Mouse (Mus musculus) adrenal gland, adult 18-20 months (tissue): Measurements from ENCODE around the gene Baz2b. TPM values are rescaled to one million over a fixed set of nuclear protein-coding genes. Genes with fewer than 3 reads are reported as not detected.

ENCODE experiments used
- DNase-seq, 2 experiments: peaks; one replicate each; pipeline ENCODE4 v3.0.0; 2021 to 2022; ENCODE audit warnings: low spot score in 2 of 2
- total RNA-seq, 2 experiments: library from RNA; stranded (reverse); gene quantifications; 1 replicate in 1 of 2; 2 replicates in 1 of 2; pipeline ENCODE4 v1.2.3; 2021

Baz2b gene
- total RNA-seq, 2 experiments from 2014 or later, result 50.9 to 78.3 TPM

DNA sequence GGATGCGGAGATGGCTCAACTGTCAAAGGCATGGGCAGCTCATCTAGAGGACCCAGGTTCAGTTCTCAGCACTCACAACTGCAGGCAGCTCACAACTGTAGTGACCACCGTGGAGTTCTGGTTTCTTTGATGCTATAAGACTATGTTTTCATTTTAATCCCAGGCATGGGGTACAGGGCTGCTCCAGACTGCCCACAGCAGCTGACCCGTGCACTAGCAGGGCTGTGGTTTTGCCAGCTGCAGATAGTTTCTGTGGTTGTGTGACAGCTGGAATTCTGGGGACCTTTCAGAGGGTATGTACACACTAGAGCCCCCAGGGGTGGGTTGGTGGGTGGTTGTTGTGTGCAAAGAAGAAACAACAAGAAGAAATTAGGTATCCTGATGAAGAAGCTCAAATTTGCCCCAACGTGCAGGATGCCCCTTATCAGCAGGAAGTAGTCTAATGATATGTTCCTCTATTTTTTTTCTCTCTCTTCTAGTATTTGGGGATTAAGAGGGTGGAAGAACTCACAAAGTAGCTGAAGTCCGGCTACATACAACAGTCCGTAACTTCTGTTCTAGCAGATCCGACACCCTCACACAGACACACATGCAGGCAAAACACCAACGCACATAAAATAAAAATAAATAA, 6.6 kb downstream of the Baz2b start:
- DNase-seq, result no peak

GRCm38 (mm10) chr2:60200667-60201066, 9.0 kb downstream of the Baz2b start:
- peak; percentile 44 to 58 for DNase-seq

GRCm38 (mm10) chr2:60200051-60200562, 9.5 kb downstream of the Baz2b start:
- no peak for DNase-seq

GRCm38 (mm10) chr2:60196841-60197240, 12.8 kb downstream of the Baz2b start:
- DNase-seq, result no peak

GRCm38 (mm10) chr2:60181696-60182095, 27.9 kb downstream of the Baz2b start:
- no peak for DNase-seq

GRCm38 (mm10) chr2:60177490-60177889, 32.1 kb downstream of the Baz2b start:
- DNase-seq, result no peak

DNA sequence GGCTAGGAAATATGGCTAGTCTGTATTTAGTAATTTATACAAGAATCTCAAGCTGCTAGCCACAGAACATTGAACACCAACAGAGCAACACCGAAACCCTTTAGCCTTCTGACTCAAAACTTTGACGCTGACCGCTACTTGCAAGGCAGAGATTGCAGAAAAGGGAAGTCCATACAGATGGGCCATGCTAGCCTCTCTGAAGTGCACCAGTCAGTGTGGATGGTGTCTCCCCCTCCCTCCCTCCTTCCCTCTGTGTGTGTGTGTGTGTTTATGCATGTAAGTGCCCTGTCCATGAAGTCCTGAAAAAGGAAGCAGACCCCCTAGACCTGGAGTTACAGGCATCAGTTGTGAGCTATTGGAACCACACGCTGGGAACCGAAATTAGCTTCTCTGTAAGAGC, 33.6 kb downstream of the Baz2b start:
- DNase-seq, result no peak

GRCm38 (mm10) chr2:60175078-60175477, 34.6 kb downstream of the Baz2b start:
- no peak for DNase-seq

GRCm38 (mm10) chr2:60173595-60173994, 36.0 kb downstream of the Baz2b start:
- DNase-seq, result no peak

- DNase-seq, result no peak
Observed at GRCm38 (mm10) chr2:60173190-60173589, 36.4 kb downstream of the Baz2b start.

GRCm38 (mm10) chr2:60172531-60172914, 37.1 kb downstream of the Baz2b start:
- no peak for DNase-seq

DNA sequence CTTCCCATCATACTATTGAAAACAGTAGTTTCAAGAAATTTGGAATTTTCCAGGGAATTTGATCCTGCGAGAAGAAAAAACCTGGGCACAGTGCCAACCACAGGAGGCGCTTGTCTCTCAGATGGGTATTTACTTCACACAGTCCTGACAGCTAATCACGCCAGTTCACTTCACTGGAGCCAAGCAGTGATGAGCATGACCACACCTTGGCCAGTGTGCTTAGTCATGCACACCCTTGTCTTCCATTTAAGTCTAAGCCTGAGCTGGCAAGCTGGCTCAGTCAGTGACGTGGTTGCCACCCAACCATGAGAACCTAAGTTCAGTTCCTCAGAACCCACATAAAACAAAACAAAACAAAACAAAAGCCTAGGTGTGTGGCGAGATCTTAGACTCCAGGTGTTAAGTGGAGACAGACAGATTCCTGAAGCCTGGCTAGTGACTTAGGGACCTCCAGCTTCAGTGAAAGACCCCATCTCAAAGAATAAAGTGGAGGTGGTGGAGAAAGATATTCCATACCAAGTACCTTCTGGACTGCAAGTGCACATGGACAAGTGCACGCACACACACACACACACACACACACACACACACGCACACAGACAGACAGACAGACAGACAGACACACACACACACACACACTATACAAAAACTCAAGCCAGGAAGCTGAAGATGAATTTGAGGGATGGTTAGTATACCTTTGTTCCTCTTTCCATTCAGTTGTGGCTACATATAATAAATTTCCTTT, 37.7 kb downstream of the Baz2b start:
- no peak for DNase-seq

DNA sequence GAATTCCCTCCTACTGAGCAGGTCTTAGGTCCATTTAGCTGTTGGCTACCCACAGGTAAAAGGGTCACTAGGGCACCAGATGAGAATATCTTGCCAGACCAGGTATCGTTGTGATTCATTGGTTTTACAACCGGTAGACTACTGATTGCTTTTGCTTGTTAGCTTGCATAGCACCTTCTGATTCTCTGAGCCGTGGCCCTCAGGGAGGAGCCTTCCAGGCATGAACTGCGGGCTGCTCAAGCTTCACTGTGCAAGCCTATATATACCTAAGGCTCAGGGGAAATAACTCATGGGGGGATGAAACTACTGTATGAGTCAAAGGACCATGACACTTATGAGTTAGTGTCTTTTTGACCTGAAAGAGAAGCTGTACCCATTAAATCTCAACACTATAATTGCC, 42.8 kb downstream of the Baz2b start:
- no peak for DNase-seq

GRCm38 (mm10) chr2:60165679-60166078, 44.0 kb downstream of the Baz2b start:
- no peak for DNase-seq

DNA sequence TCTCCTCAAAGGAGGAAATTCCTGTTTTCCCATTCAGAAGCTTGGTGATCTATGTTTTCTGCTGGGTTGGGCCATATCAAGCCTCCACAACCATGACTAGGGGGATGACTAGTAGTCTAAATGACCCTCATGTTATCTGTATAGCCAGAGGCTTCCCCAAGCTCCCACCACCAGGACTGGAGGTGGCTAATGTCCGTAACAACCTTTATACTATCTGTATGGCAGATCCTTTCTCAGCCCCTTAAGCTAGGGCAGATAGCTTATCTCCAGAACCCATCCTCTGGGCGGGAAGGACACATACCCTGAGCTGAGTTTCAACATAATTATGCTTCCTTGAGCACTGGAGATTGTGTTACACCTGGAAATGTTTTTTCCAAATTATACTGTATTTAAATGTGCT, 45.9 kb downstream of the Baz2b start:
- no peak for DNase-seq

- DNase-seq, result no peak
Observed at GRCm38 (mm10) chr2:60152481-60152880, 57.2 kb downstream of the Baz2b start.

- no peak for DNase-seq
Observed at GRCm38 (mm10) chr2:60148651-60149050, 61.0 kb downstream of the Baz2b start.

DNA sequence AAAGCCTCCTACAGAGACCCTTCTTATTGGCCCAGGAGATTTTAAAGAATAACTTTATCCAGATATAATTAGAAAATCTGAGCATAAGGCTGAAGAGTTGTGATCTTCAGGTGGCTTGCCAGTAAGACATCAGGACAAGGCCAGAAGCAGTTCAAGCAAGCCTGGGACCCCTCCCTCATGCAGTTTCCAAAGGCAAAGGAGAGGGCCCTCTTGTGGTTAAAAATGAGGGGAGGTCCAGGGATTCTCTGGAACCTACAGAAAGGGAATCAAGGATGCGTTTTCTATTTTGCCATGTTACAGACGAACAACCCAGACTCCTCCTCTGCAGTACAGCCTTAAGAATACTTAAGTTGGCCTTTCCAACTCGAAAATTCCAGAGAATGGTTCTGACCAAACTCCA, 62.2 kb downstream of the Baz2b start:
- DNase-seq, result no peak

DNA sequence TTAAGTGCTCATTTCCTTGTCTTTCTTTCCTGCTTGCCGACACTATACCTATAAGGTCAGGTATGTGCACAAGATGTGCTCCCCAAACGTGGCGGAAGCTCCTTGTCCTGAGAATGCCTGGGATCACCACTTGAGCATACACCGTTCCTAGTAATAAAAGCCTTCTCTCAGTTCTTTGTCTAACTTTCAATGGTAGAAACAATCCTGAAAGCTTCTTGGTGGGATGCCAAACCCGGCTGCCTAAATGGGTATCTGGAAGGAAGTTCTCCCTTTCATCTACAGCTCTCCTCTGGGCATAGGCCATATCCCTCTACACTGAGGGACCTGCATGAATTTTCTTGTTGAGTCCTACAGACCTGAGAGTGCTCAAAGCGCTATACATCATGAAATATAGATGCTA, 63.9 kb downstream of the Baz2b start:
- DNase-seq, result no peak

- no peak for DNase-seq
Observed at GRCm38 (mm10) chr2:60143383-60143782, 66.3 kb downstream of the Baz2b start.

DNA sequence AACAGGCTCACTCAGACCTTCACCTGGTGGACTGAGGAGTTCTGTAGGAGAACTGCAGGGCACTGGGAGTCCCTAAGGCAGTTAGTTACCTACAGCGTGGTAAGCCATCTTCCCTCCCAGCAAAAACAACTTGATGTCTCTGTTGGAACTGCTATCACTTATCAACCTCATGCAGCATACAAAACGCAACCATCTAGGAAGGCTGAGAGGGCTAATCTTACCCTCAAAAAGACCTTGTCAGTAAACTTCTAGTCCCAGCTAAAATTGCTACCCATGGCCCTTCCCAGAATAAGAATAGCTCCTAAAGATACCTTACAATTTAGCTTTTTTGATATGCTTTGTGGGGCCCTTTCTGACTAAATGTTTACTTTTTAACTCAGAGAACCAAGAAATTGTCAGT, 67.4 kb downstream of the Baz2b start:
- DNase-seq, result no peak

GRCm38 (mm10) chr2:60138751-60139162, 70.9 kb downstream of the Baz2b start:
- no peak for DNase-seq

DNA sequence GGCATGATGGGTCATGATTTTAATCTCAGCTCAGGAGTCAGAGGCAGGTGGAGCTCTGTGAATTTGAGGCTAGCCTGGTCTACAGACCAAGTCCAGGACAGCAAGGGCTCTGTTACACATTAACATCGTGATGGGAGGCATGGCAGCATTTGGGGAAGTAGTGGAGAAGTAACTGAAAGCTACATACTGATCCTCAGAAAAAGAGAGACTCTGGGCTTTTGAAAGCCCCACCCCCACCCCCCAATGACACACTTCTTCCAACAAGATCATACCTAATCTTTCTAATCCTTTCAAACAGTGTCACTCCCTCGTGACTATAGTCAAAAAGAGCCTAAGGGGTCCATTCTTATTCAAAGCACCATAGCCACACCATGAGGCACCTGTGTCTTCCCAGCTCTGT, 73.8 kb downstream of the Baz2b start:
- no peak for DNase-seq
